Mouse (Mus musculus) forebrain, embryonic 13.5 days (tissue): ENCODE data around the gene Olfr874. TPM values are rescaled to one million over a fixed set of nuclear protein-coding genes. Genes with fewer than 3 reads are reported as not detected.

ENCODE experiments used
- ATAC-seq: fragments of 200-750 bp; cut with Nextera tagmentation; 2 replicates; pipeline ENCODE4 v1.8.0; 2017
- H3K27ac ChIP-seq: fragments of 300-500 bp; sonication (generic); 2 replicates; pipeline ENCODE4 v1.5.1; 2015; ENCODE audit warnings: inconsistent platforms, mild to moderate bottlenecking, moderate library complexity
- H3K27me3 ChIP-seq: fragments of 300-500 bp; sonication (generic); 2 replicates; pipeline ENCODE4 v1.6.1; 2015; ENCODE audit warnings: mild to moderate bottlenecking, inconsistent platforms
- H3K36me3 ChIP-seq: fragments of 300-500 bp; sonication (generic); 2 replicates; pipeline ENCODE4 v1.6.1; 2015; ENCODE audit warnings: mild to moderate bottlenecking, inconsistent platforms; ENCODE audit not compliant: poor library complexity, severe bottlenecking
- H3K4me1 ChIP-seq: fragments of 300-500 bp; sonication (generic); 2 replicates; pipeline ENCODE4 v1.6.1; 2015; ENCODE audit warnings: inconsistent platforms
- H3K4me2 ChIP-seq: fragments of 300-500 bp; sonication (generic); 2 replicates; pipeline ENCODE4 v1.6.1; 2015; ENCODE audit warnings: inconsistent platforms, mild to moderate bottlenecking, moderate library complexity
- H3K4me3 ChIP-seq: fragments of 300-500 bp; sonication (generic); 2 replicates; pipeline ENCODE4 v1.5.1; 2015; ENCODE audit warnings: mild to moderate bottlenecking, inconsistent platforms
- H3K9ac ChIP-seq: fragments of 300-500 bp; sonication (generic); 2 replicates; pipeline ENCODE4 v1.6.1; 2015; ENCODE audit warnings: mild to moderate bottlenecking, inconsistent platforms
- H3K9me3 ChIP-seq: fragments of 300-500 bp; sonication (generic); replicated peaks from 2 replicates; pipeline ENCODE4 v1.6.1; 2016; ENCODE audit warnings: inconsistent platforms
- WGBS: fragments of 180-500 bp; shearing (Covaris S2); methylation state at CpG from one replicate; pipeline ENCODE4 v1.1.7; 2015; 5-methylcytosine and 5-hydroxymethylcytosine counted together
- polyA plus RNA-seq: library from polyadenylated mRNA; unstranded; fragments of >200 nt; fragmentation: Nextera tagmentation; extraction: Ambion mirVana; gene quantifications from 2 replicates; pipeline ENCODE4 v1.2.1, GENCODE M21; 2015

The Olfr874 gene
- polyA plus RNA-seq, 1 experiment from 2014 or later = not detected

GRCm38 (mm10) chr9:37786411-37786810 is 41.5 kb downstream of the Olfr874 start:
- H3K4me3 ChIP-seq = no peak overlapping the region
- H3K27ac ChIP-seq = no peak overlapping the region
- ATAC-seq = no peak
- 72% methylated on average over 2 of the region's 2 CpGs for WGBS
- no peak overlapping the region for H3K4me2 ChIP-seq
- H3K4me1 ChIP-seq = peaks cover 7% of the 10 kb centered on the region
- H3K27me3 ChIP-seq = no peaks in the 10 kb centered on the region
- no peak overlapping the region for H3K9ac ChIP-seq
- no peaks in the 10 kb centered on the region for H3K36me3 ChIP-seq
- no peaks in the 10 kb centered on the region for H3K9me3 ChIP-seq

Other genes starting within 250 kb of the Olfr874 start
- gene Esam, start 217.0 kb upstream of the Olfr874 start, polyA plus RNA-seq = 29.7 and 31.5 TPM in 2 replicates
- 0.26 and 0.42 TPM in 2 replicates for gene Vsig2, start 205.9 kb upstream of the Olfr874 start, polyA plus RNA-seq
- 2.0 and 4.5 TPM in 2 replicates for gene Nrgn, start 192.2 kb upstream of the Olfr874 start, polyA plus RNA-seq
- gene Siae, start 189.4 kb upstream of the Olfr874 start, polyA plus RNA-seq = 7.0 and 8.3 TPM in 2 replicates
- gene Spa17, start 131.4 kb upstream of the Olfr874 start, polyA plus RNA-seq = 13.1 and 15.9 TPM in 2 replicates
- gene Tbrg1, start 87.8 kb upstream of the Olfr874 start, polyA plus RNA-seq = 92.9 and 99.1 TPM in 2 replicates
- gene Panx3, start 75.9 kb upstream of the Olfr874 start, polyA plus RNA-seq = 0.18 TPM in 1 of 2 replicates, not detected in the other
- not detected in 2 replicates for gene Olfr160, start 28.9 kb upstream of the Olfr874 start, polyA plus RNA-seq
- gene Olfr875, start 26.8 kb downstream of the Olfr874 start, polyA plus RNA-seq = not detected in 2 replicates
- not detected in 2 replicates for gene Olfr876, start 57.9 kb downstream of the Olfr874 start, polyA plus RNA-seq
- not detected in 2 replicates for gene Olfr877, start 109.2 kb downstream of the Olfr874 start, polyA plus RNA-seq
- gene Olfr145, start 151.6 kb downstream of the Olfr874 start, polyA plus RNA-seq = not detected in 2 replicates
- gene Olfr878, start 172.7 kb downstream of the Olfr874 start, polyA plus RNA-seq = not detected in 2 replicates
- gene Olfr881, start 246.7 kb downstream of the Olfr874 start, polyA plus RNA-seq = not detected in 2 replicates